Mouse (Mus musculus): ENCODE results near the gene BC051665. TPM values are rescaled to one million over a fixed set of nuclear protein-coding genes. Genes with fewer than 3 reads are reported as not detected.

Gene BC051665
- polyA plus RNA-seq (2014; fragmentation: Illumina TruSeq; extraction: RNeasy Lipid Tissue Mini Kit (QIAGEN cat#74804); ENCODE audit: low read depth, low replicate concordance) = not detected

GRCm38 (mm10) chr13:60786264-60786663 lies at the start of gene BC051665:
BC051665 (minus strand) TSS chr13:60786364.

GRCm38 (mm10) chr13:60802749-60803148 lies 16.6 kb upstream of the BC051665 start, which contains the start of gene Ctsll3:
Ctsll3 (minus strand) TSS chr13:60802849.

Other genes with a start within 250 kb of the BC051665 start
- 13.0 TPM for gene Dapk1, start 184.4 kb downstream of the BC051665 start, polyA plus RNA-seq (2014; fragmentation: Illumina TruSeq; extraction: RNeasy Lipid Tissue Mini Kit (QIAGEN cat#74804); ENCODE audit: low read depth, low replicate concordance)
- gene Ctsll3, start 16.5 kb upstream of the BC051665 start, polyA plus RNA-seq (2014; fragmentation: Illumina TruSeq; extraction: RNeasy Lipid Tissue Mini Kit (QIAGEN cat#74804); ENCODE audit: low read depth, low replicate concordance) = not detected
- gene 4930486L24Rik, start 78.1 kb upstream of the BC051665 start, polyA plus RNA-seq (2014; fragmentation: Illumina TruSeq; extraction: RNeasy Lipid Tissue Mini Kit (QIAGEN cat#74804); ENCODE audit: low read depth, low replicate concordance) = not detected
- not detected for gene Gm49392, start 110.5 kb upstream of the BC051665 start, polyA plus RNA-seq (2014; fragmentation: Illumina TruSeq; extraction: RNeasy Lipid Tissue Mini Kit (QIAGEN cat#74804); ENCODE audit: low read depth, low replicate concordance)
- 7.9 TPM for gene Ctla2b, start 111.1 kb upstream of the BC051665 start, polyA plus RNA-seq (2014; fragmentation: Illumina TruSeq; extraction: RNeasy Lipid Tissue Mini Kit (QIAGEN cat#74804); ENCODE audit: low read depth, low replicate concordance)
- not detected for gene Tpbpb, start 118.5 kb upstream of the BC051665 start, polyA plus RNA-seq (2014; fragmentation: Illumina TruSeq; extraction: RNeasy Lipid Tissue Mini Kit (QIAGEN cat#74804); ENCODE audit: low read depth, low replicate concordance)
- gene Gm49393, start 149.2 kb upstream of the BC051665 start, polyA plus RNA-seq (2014; fragmentation: Illumina TruSeq; extraction: RNeasy Lipid Tissue Mini Kit (QIAGEN cat#74804); ENCODE audit: low read depth, low replicate concordance) = not detected
- 14.2 TPM for gene Gm49391, start 150.2 kb upstream of the BC051665 start, polyA plus RNA-seq (2014; fragmentation: Illumina TruSeq; extraction: RNeasy Lipid Tissue Mini Kit (QIAGEN cat#74804); ENCODE audit: low read depth, low replicate concordance)
- 40.8 TPM for gene Ctla2a, start 150.3 kb upstream of the BC051665 start, polyA plus RNA-seq (2014; fragmentation: Illumina TruSeq; extraction: RNeasy Lipid Tissue Mini Kit (QIAGEN cat#74804); ENCODE audit: low read depth, low replicate concordance)
- gene Tpbpa, start 155.6 kb upstream of the BC051665 start, polyA plus RNA-seq (2014; fragmentation: Illumina TruSeq; extraction: RNeasy Lipid Tissue Mini Kit (QIAGEN cat#74804); ENCODE audit: low read depth, low replicate concordance) = not detected
- not detected for gene Ctsj, start 219.6 kb upstream of the BC051665 start, polyA plus RNA-seq (2014; fragmentation: Illumina TruSeq; extraction: RNeasy Lipid Tissue Mini Kit (QIAGEN cat#74804); ENCODE audit: low read depth, low replicate concordance)

Data from sigmoid colon, adult 10 weeks (tissue).